Mouse (Mus musculus) hindbrain, embryonic 13.5 days (tissue): Measurements from ENCODE around the gene Nostrin. TPM values are rescaled to one million over a fixed set of nuclear protein-coding genes. Genes with fewer than 3 reads are reported as not detected.

Experiments
- ATAC-seq: fragments of 200-750 bp; cut with Nextera tagmentation; 2 replicates; pipeline ENCODE4 v1.8.0; 2017; ENCODE audit warnings: moderate TSS enrichment; ENCODE audit not compliant: low FRiP score
- H3K27ac ChIP-seq: fragments of 300-500 bp; sonication (generic); 2 replicates; pipeline ENCODE4 v1.5.1; 2015; ENCODE audit warnings: inconsistent platforms, mild to moderate bottlenecking, moderate library complexity
- H3K27me3 ChIP-seq: fragments of 300-500 bp; sonication (generic); 2 replicates; pipeline ENCODE4 v1.6.1; 2015; ENCODE audit warnings: mild to moderate bottlenecking, inconsistent platforms
- H3K36me3 ChIP-seq: fragments of 300-500 bp; sonication (generic); 2 replicates; pipeline ENCODE4 v1.6.1; 2015; ENCODE audit warnings: mild to moderate bottlenecking, inconsistent platforms
- H3K4me1 ChIP-seq: fragments of 300-500 bp; sonication (generic); replicated peaks from 2 replicates; pipeline ENCODE4 v1.6.1; 2015; ENCODE audit warnings: inconsistent platforms
- H3K4me2 ChIP-seq: fragments of 300-500 bp; sonication (generic); 2 replicates; pipeline ENCODE4 v1.6.1; 2015; ENCODE audit warnings: inconsistent platforms, mild to moderate bottlenecking, moderate library complexity
- H3K4me3 ChIP-seq: fragments of 300-500 bp; sonication (generic); 2 replicates; pipeline ENCODE4 v1.5.1; 2015; ENCODE audit warnings: mild to moderate bottlenecking, inconsistent platforms
- H3K9ac ChIP-seq: fragments of 300-500 bp; sonication (generic); 2 replicates; pipeline ENCODE4 v1.6.1; 2015; ENCODE audit warnings: mild to moderate bottlenecking, inconsistent platforms
- H3K9me3 ChIP-seq: fragments of 300-500 bp; sonication (generic); 2 replicates; pipeline ENCODE4 v1.6.1; 2016; ENCODE audit warnings: inconsistent platforms
- WGBS: fragments of 180-500 bp; shearing (Covaris S2); methylation state at CpG from one replicate; pipeline ENCODE4 v1.1.7; 2015; 5-methylcytosine and 5-hydroxymethylcytosine counted together
- polyA plus RNA-seq: library from polyadenylated mRNA; unstranded; fragments of >200 nt; fragmentation: Nextera tagmentation; extraction: Ambion mirVana; gene quantifications from 2 replicates; pipeline ENCODE4 v1.2.1, GENCODE M21; 2015

Nostrin gene
- polyA plus RNA-seq, 1 experiment from 2014 or later, result 0.71 TPM

DNA sequence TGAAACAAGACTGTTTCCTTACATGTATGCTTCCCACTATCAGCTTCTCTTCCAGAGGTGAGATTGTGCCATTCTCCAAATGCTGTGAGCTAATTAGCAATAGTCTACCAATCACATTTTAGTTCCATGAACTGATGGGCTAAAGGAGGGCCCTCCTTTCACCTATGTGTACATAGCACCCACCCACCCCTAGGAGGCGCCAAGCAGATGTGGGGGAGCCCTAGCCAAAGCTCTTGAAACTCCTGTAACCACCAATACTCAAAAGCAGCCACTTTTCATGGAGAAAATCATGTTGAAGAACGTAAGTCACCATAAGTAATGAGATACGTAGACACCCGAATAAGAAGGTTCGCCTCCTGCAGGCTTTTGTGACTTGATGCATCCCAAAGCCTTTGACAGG lies 23.0 kb upstream of the Nostrin start:
- Histone ChIP-seq H3K27me3 (no peaks in the 10 kb centered on the region), H3K9me3 (peaks cover 6% of the 10 kb centered on the region), H3K9ac (no peak overlapping the region), H3K4me1 (no peaks in the 10 kb centered on the region), H3K4me3 (no peak overlapping the region), H3K36me3 (peaks cover 26% of the 10 kb centered on the region), H3K27ac (no peak overlapping the region), H3K4me2 (no peak overlapping the region)
- 88% methylated on average over 5 of the region's 5 CpGs for WGBS
- no peak for ATAC-seq

DNA sequence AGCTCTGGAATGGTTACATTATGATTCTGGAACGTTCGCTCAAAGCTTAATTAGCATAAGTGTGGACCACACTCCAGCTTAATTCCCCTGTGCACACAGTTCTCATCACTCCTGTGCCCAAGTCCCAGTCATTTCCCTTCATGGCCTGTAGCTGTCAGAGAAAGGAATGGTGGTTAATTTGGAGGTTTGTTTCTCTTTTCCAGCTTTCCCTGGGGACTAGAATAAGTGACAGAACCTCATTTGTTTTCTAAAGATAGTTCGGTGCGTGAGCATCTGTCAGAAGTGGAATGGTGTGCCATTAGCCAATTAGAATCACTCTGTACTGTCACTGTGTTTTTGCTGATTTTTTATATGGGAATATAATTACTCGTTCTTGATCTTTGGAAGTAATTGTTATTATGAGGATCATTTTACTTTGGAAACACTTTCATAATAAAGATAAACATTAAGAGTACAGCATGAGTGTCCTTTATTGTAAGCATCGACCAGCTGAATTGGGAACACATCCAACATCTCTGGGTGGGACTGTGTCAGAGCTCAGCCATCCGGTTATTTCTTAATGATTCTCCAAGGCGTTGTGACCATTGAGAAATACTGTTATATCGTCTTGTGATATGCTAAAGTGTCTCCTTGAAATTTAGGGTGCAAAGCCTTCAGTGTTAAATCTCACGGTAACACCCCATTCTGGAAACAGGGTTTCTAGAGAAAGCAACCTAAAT lies 21.6 kb upstream of the Nostrin start:
- peak; percentile 62; the same call in 1 of the 2 replicates for ATAC-seq

DNA sequence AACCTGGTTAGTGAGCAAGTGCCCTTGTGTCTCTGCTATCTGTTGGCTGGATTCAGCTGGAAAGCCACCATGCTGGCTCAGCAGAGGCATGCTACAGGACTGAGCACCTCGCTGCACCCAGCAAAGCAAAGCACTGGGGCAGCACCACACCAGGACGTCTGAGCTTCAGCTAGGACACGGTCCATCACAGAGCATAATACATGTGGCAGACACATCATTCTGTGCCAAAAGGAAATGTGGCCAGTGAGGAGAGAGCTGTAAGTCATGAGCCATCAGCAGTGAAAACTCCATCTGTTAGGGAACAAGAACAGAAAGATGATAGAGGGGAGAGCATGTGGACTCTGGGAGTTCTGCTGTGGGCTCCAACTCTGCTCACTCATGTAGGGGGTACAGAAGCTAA lies 19.7 kb upstream of the Nostrin start:
- H3K27me3 ChIP-seq, result no peaks in the 10 kb centered on the region

More for the DNA sequence above, 21.6 kb upstream of the Nostrin start:
- Histone ChIP-seq H3K9ac (no peak overlapping the region), H3K9me3 (peaks cover 6% of the 10 kb centered on the region), H3K27me3 (no peaks in the 10 kb centered on the region), H3K36me3 (peaks cover 18% of the 10 kb centered on the region), H3K4me1 (no peaks in the 10 kb centered on the region), H3K4me2 (no peak overlapping the region), H3K4me3 (no peak overlapping the region), H3K27ac (peak overlapping the region; percentile 24; the same call in 1 of the 2 replicates)
- 52% methylated on average over 10 of the region's 10 CpGs for WGBS

DNA sequence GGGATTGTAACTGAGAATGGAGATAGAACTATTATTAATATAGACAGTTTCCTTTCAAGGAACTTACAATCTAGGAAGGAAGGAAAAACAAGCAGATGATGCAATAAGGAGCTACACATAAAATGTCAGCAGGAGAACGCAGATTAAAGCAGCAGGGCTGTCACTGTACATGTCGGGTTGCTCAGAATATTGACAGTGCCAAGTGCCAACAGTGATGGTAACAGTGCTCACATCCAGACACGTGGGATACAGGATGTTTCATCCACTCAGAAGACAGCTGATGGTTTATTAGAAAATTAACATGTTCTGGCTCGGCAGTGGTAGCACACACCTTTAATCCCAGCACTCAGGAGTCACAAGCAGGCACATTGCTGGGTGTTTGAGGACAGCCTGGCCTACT lies 18.8 kb upstream of the Nostrin start:
- peak overlapping the region; percentile 19; the same call in 1 of the 2 replicates for H3K27ac ChIP-seq
- H3K4me2 ChIP-seq, result no peak overlapping the region
- no peaks in the 10 kb centered on the region for H3K27me3 ChIP-seq
- 72% methylated on average over 4 of the region's 4 CpGs for WGBS
- peaks cover 6% of the 10 kb centered on the region for H3K9me3 ChIP-seq
- no peak for ATAC-seq
- H3K36me3 ChIP-seq, result peaks cover 8% of the 10 kb centered on the region
- H3K4me3 ChIP-seq, result no peak overlapping the region
- H3K4me1 ChIP-seq, result peaks cover 7% of the 10 kb centered on the region
- no peak overlapping the region for H3K9ac ChIP-seq

More for the DNA sequence above, 19.7 kb upstream of the Nostrin start:
- H3K9me3 ChIP-seq, result peaks cover 6% of the 10 kb centered on the region
- no peak overlapping the region for H3K9ac ChIP-seq
- WGBS, result 87% methylated on average over 3 of the region's 3 CpGs
- no peak overlapping the region for H3K4me2 ChIP-seq
- H3K4me3 ChIP-seq, result no peak overlapping the region
- ATAC-seq, result no peak
- H3K4me1 ChIP-seq, result peaks cover 7% of the 10 kb centered on the region
- peaks cover 13% of the 10 kb centered on the region for H3K36me3 ChIP-seq
- no peak overlapping the region for H3K27ac ChIP-seq

DNA sequence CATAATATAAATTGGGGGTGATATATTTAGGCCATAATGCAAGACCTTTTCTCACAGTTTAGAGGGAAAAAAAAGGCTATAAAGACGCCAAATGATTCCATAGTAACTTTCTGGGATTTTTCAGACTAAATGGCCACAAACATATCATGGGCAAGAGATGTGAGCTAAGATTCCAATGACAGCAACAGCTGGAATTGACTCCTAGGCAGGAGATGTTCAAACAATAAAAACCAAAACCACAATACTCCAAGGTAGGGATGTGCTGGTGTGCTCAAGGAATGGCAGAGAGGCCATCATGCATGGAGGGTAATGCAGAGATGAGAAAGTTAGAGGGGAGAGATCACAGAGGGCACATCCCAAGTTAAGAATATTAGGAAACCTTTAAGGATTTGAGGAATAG lies 16.6 kb upstream of the Nostrin start:
- Histone ChIP-seq H3K9me3 (peaks cover 6% of the 10 kb centered on the region), H3K36me3 (peaks cover 8% of the 10 kb centered on the region), H3K4me3 (no peak overlapping the region), H3K4me1 (peaks cover 7% of the 10 kb centered on the region), H3K27ac (peak overlapping the region; percentile 19; the same call in 1 of the 2 replicates), H3K27me3 (peaks cover 13% of the 10 kb centered on the region; the same call in 1 of the 2 replicates), H3K4me2 (no peak overlapping the region), H3K9ac (no peak overlapping the region)
- no peak for ATAC-seq
- WGBS, result 94% methylated on average over 1 of the region's 1 CpGs

DNA sequence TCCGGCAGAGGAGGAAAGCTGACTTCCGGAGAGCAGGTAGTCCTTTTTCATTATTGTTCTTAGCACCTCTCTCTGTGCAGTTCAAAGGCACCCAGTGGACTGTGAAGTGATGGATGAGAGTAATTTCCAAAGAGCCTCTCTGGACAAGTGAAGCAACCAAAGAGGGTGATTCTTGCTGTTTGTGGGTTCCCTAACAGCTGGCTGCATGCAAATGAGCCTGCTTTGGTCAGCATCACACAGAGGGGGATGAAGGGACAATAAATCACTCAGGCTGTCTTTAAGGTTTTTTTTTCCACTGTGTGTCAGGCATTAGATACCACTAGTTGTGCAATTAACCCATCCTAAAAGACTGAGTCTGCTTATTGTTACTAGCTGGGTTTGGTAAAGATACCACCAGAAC lies 15.9 kb upstream of the Nostrin start:
- Histone ChIP-seq H3K4me2 (no peak overlapping the region), H3K4me1 (peaks cover 7% of the 10 kb centered on the region), H3K27me3 (peaks cover 16% of the 10 kb centered on the region; the same call in 1 of the 2 replicates), H3K36me3 (peaks cover 8% of the 10 kb centered on the region), H3K9me3 (peaks cover 6% of the 10 kb centered on the region), H3K27ac (peak overlapping the region; percentile 19; the same call in 1 of the 2 replicates), H3K4me3 (no peak overlapping the region), H3K9ac (no peak overlapping the region)
- peak; percentile 59 for ATAC-seq
- 36% methylated on average over 2 of the region's 2 CpGs for WGBS

DNA sequence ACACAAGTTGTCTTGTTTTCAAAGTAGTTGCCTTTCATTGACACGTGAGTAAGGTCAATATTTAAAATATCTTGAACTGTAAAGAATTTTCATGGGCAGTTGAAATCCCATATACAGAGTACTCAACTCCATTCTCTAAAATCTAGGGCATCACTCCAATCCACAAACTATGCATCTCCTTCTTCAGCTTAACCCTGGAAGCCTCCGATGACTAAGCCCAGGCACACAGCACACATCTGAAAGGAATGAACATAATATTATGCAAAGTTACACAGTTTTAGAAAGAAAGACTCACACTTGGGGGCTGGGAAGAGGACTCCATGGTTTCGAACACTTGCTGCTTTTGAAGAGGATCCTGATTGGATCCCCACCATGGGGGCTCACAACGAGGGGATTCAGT lies 13.9 kb upstream of the Nostrin start:
- WGBS, result 79% methylated on average over 4 of the region's 4 CpGs
- ATAC-seq, result no peak
- no peaks in the 10 kb centered on the region for H3K9me3 ChIP-seq
- no peak overlapping the region for H3K4me2 ChIP-seq
- peaks cover 10% of the 10 kb centered on the region for H3K4me1 ChIP-seq
- no peak overlapping the region for H3K9ac ChIP-seq
- H3K4me3 ChIP-seq, result no peak overlapping the region
- peaks cover 16% of the 10 kb centered on the region; the same call in 1 of the 2 replicates for H3K27me3 ChIP-seq
- H3K36me3 ChIP-seq, result no peaks in the 10 kb centered on the region
- H3K27ac ChIP-seq, result no peak overlapping the region

DNA sequence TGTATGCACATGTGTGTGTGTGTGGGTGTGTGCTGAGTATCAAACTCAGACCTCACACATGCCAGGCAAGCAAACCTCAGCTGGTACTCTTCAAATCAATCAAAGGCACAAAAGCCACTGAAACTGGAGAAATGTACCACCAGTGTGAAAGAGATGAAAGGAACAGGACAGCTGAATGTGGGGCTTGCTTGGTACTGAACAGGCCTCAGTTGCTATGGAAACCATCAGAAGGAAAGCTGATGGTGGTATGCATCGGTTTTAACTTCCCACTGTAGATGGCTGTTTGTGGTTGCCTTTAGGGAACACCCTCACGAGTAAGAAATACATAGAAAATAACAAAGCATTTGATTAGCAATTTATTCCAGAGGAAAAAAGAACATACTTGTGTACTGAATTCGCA lies 10.2 kb upstream of the Nostrin start:
- 0 out of 2 replicates have a peak, but pooled peaks have one; percentile 30 for ATAC-seq
- 45% methylated on average over 3 of the region's 3 CpGs for WGBS
- peaks cover 17% of the 10 kb centered on the region for H3K4me1 ChIP-seq
- no peaks in the 10 kb centered on the region for H3K36me3 ChIP-seq
- no peak overlapping the region for H3K4me3 ChIP-seq
- H3K4me2 ChIP-seq, result no peak overlapping the region
- no peak overlapping the region for H3K27ac ChIP-seq
- H3K27me3 ChIP-seq, result peaks cover 16% of the 10 kb centered on the region; the same call in 1 of the 2 replicates
- H3K9me3 ChIP-seq, result no peaks in the 10 kb centered on the region
- no peak overlapping the region for H3K9ac ChIP-seq

DNA sequence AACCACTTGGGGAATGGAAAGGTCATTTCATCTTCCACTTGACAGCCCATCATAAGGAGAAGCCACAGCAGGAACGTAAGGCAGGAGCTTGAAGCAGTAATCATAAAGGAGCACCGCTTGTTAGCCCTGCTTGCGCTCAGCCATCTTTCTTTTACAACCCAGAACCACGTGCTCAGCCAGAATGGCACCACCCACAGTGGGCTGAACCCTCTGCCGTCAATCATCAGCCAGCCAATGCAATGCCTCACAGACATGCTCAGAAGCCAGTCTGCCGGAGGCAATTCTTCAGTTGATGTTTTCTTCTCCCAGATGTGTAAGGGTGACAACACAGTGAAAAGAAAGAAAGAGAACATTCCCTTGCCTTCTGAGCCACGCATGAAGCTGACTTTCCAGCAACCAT lies 7.3 kb upstream of the Nostrin start:
- Histone ChIP-seq H3K27me3 (peaks cover 12% of the 10 kb centered on the region; the same call in 1 of the 2 replicates), H3K36me3 (no peaks in the 10 kb centered on the region), H3K9ac (no peak overlapping the region), H3K27ac (no peak overlapping the region), H3K4me1 (peaks cover 17% of the 10 kb centered on the region), H3K4me2 (no peak overlapping the region), H3K4me3 (no peak overlapping the region), H3K9me3 (no peaks in the 10 kb centered on the region)
- WGBS, result 69% methylated on average over 7 of the region's 7 CpGs
- peak; percentile 25; the same call in 1 of the 2 replicates for ATAC-seq

DNA sequence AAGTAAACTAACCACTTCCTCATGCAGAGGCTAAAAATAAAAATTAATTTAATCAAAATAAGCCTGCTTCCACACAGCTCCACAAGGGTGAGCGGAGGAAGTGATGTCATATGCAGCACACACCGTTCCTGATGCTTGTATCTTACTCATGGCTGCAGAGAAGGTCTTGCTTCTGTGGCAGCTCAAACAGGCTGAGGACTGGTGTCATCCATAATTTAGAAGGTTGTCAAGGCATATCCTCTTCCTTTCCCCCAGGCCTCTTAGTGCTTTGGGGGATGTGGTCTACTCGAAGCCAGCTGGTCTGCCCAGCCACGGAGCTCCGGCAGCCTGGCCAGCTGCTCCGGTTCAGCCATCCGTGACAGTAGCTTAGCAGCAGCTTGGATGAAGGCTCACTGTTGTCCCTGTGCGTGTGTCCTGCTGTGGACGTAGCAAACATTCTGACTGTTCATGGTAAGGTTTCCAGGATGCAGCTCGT lies 6.6 kb upstream of the Nostrin start:
- Histone ChIP-seq H3K36me3 (no peaks in the 10 kb centered on the region), H3K4me2 (peak overlapping the region; percentile 6; the same call in 1 of the 2 replicates), H3K9me3 (no peaks in the 10 kb centered on the region), H3K27ac (peak overlapping the region; percentile 40; the same call in 1 of the 2 replicates), H3K4me3 (no peak overlapping the region), H3K4me1 (peaks cover 17% of the 10 kb centered on the region), H3K9ac (no peak overlapping the region), H3K27me3 (peaks cover 6% of the 10 kb centered on the region; the same call in 1 of the 2 replicates)
- WGBS, result 31% methylated on average over 10 of the region's 10 CpGs
- ATAC-seq, result peak; percentile 85

DNA sequence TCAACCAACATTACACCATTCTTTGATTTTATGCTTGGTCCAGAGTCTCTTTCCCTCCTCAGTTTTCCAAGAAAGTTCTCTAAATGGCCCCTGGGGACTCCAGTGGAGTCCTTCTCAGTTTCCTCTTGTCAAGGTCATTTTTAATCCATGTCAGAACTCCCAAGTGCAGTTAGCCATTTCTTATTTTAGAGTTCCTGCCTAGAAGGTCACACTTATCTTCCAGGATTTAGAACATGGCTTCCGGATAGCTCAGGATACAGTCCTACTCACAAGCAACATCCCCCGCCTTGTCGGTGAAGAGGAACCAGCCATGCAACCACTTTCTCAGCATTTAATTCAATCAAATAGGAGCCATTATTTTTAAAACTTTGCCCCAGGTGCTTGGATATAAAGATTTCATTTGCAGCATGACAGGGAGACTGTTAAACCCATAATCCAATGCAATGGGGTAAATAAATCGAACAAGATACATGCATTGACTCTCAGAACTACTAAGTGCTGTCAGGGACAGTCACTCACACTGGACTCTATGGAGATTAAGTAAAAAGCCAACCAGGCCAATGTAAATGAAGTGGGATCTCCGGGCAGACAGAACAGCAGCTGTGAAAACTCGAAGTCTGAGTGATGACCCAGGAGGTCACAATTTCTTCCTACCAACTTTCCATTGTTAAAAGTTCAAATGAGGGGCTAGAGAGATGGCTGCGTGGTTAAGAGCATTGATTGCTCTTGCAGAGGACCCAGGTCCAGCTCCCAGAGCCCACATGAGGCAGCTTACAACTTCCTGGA lies 6.0 kb upstream of the Nostrin start:
- Histone ChIP-seq H3K4me2 (no peak overlapping the region), H3K36me3 (no peaks in the 10 kb centered on the region), H3K4me3 (no peak overlapping the region), H3K27ac (peak overlapping the region; percentile 40; the same call in 1 of the 2 replicates), H3K9ac (no peak overlapping the region), H3K9me3 (no peaks in the 10 kb centered on the region), H3K27me3 (0 out of 2 replicates have a peak, but pooled peaks cover 2% of the 10 kb centered on the region), H3K4me1 (peaks cover 17% of the 10 kb centered on the region)
- WGBS, result 62% methylated on average over 7 of the region's 7 CpGs
- ATAC-seq, result no peak

DNA sequence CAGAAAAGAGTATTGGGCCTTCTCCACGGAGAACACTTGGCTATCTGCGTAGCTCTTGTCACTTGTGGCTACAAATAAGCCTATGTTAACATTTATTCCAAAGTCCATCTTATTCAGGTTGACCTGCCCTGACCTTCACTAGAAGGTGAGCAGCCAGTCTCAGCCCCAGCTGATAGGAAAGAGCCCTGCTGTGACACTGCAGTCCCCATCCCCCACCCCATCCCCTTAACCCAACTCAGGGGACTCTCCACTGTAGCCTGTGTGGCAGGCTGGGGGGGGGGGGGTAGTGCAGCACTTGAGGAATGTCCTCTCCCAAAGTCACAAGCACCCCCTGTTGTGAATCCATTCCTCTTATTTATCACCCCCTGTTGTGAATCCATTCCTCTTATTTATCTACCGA lies 3.6 kb upstream of the Nostrin start:
- peaks cover 14% of the 10 kb centered on the region for H3K4me1 ChIP-seq
- no peak for ATAC-seq
- no peak overlapping the region for H3K4me3 ChIP-seq
- H3K27ac ChIP-seq, result no peak overlapping the region
- no peaks in the 10 kb centered on the region for H3K9me3 ChIP-seq
- H3K27me3 ChIP-seq, result 0 out of 2 replicates have a peak, but pooled peaks cover 2% of the 10 kb centered on the region
- H3K36me3 ChIP-seq, result no peaks in the 10 kb centered on the region
- no peak overlapping the region for H3K9ac ChIP-seq
- no peak overlapping the region for H3K4me2 ChIP-seq
- 58% methylated on average over 3 of the region's 3 CpGs for WGBS
